Mouse (Mus musculus) embryonic facial prominence, embryonic 11.5 days (tissue): ENCODE measurements around the gene Kcmf1. TPM values are rescaled to one million over a fixed set of nuclear protein-coding genes. Genes with fewer than 3 reads are reported as not detected.
A peak's percentile ranks its signal among the peaks of the same experiment; 100 is the strongest.

Source experiments
- ATAC-seq: fragments of 200-750 bp; cut with Nextera tagmentation; replicated peaks from 2 replicates; pipeline ENCODE4 v1.8.0; 2017; ENCODE audit warnings: low read depth; ENCODE audit not compliant: insufficient number of reproducible peaks, low FRiP score, low TSS enrichment
- DNase-seq: peaks from one replicate; pipeline ENCODE4 v3.0.0-alpha.2; 2015; ENCODE audit warnings: low spot score
- H3K27ac ChIP-seq: fragments of 300-500 bp; sonication (generic); replicated peaks from 2 replicates; pipeline ENCODE4 v1.5.1; 2014; ENCODE audit warnings: mild to moderate bottlenecking, low read depth, low read length, control low read depth
- H3K27me3 ChIP-seq: fragments of 300-500 bp; sonication (generic); 2 replicates; pipeline ENCODE4 v1.6.1; 2014; ENCODE audit warnings: mild to moderate bottlenecking, low read length, moderate library complexity, mixed read lengths; ENCODE audit not compliant: control insufficient read depth, insufficient read depth
- H3K36me3 ChIP-seq: fragments of 300-500 bp; sonication (generic); replicated peaks from 2 replicates; pipeline ENCODE4 v1.6.1; 2014; ENCODE audit warnings: low read depth, mild to moderate bottlenecking, low read length, moderate library complexity, mixed read lengths; ENCODE audit not compliant: control insufficient read depth, insufficient read depth
- H3K4me1 ChIP-seq: fragments of 300-500 bp; sonication (generic); 2 replicates; pipeline ENCODE4 v1.6.1; 2014; ENCODE audit warnings: low read length, mixed read lengths; ENCODE audit not compliant: control insufficient read depth, insufficient read depth
- H3K4me2 ChIP-seq: fragments of 300-500 bp; sonication (generic); 2 replicates; pipeline ENCODE4 v1.6.1; 2014; ENCODE audit warnings: low read depth, mild to moderate bottlenecking, control low read depth, low read length, moderate library complexity
- H3K4me3 ChIP-seq: fragments of 300-500 bp; sonication (generic); 2 replicates; pipeline ENCODE4 v1.5.1; 2014; ENCODE audit warnings: low read depth, low read length, control low read depth
- H3K9ac ChIP-seq: fragments of 300-500 bp; sonication (generic); replicated peaks from 2 replicates; pipeline ENCODE4 v1.6.1; 2014; ENCODE audit warnings: mild to moderate bottlenecking, control low read depth, low read length
- H3K9me3 ChIP-seq: fragments of 300-500 bp; sonication (generic); replicated peaks from 2 replicates; pipeline ENCODE4 v1.6.1; 2016; ENCODE audit warnings: mild to moderate bottlenecking, low read length, inconsistent platforms, mixed read lengths; ENCODE audit not compliant: control insufficient read depth
- WGBS: fragments of 180-500 bp; shearing (Covaris S2); extraction: QIAGEN DNeasy Blood & Tissue Kit; methylation state at CpG from one replicate; pipeline ENCODE4 v1.1.7; 2014; 5-methylcytosine and 5-hydroxymethylcytosine counted together
- polyA plus RNA-seq: library from polyadenylated mRNA; unstranded; fragments of >200 nt; fragmentation: Nextera tagmentation; extraction: Ambion mirVana; gene quantifications from 2 replicates; pipeline ENCODE4 v1.2.1, GENCODE M21; 2014

Kcmf1 gene
- polyA plus RNA-seq, 1 experiment from 2014 or later = 50.1 TPM

- H3K4me1 ChIP-seq = no peaks in the 10 kb centered on the region
- H3K27me3 ChIP-seq = no peaks in the 10 kb centered on the region
- DNase-seq (no peak), ATAC-seq (no peak)
- no peak overlapping the region for H3K9ac ChIP-seq
- 86% methylated on average over 6 of the region's 6 CpGs for WGBS
- H3K27ac ChIP-seq = no peak overlapping the region
- H3K4me3 ChIP-seq = no peak overlapping the region
- H3K36me3 ChIP-seq = no peaks in the 10 kb centered on the region
- H3K9me3 ChIP-seq = no peaks in the 10 kb centered on the region
- no peak overlapping the region for H3K4me2 ChIP-seq
These were observed 14.4 kb upstream of the Kcmf1 start for GRCm38 (mm10) chr6:72914087-72914749.

- no peak overlapping the region for H3K4me2 ChIP-seq
- no peaks in the 10 kb centered on the region for H3K4me1 ChIP-seq
- H3K9me3 ChIP-seq = no peaks in the 10 kb centered on the region
- no peak overlapping the region for H3K9ac ChIP-seq
- no peaks in the 10 kb centered on the region for H3K27me3 ChIP-seq
- DNase-seq (no peak), ATAC-seq (no peak)
- H3K36me3 ChIP-seq = no peaks in the 10 kb centered on the region
- H3K27ac ChIP-seq = no peak overlapping the region
- H3K4me3 ChIP-seq = no peak overlapping the region
- 65% methylated on average over 4 of the region's 4 CpGs for WGBS
These were observed 11.5 kb upstream of the Kcmf1 start for GRCm38 (mm10) chr6:72911261-72911660.

DNA sequence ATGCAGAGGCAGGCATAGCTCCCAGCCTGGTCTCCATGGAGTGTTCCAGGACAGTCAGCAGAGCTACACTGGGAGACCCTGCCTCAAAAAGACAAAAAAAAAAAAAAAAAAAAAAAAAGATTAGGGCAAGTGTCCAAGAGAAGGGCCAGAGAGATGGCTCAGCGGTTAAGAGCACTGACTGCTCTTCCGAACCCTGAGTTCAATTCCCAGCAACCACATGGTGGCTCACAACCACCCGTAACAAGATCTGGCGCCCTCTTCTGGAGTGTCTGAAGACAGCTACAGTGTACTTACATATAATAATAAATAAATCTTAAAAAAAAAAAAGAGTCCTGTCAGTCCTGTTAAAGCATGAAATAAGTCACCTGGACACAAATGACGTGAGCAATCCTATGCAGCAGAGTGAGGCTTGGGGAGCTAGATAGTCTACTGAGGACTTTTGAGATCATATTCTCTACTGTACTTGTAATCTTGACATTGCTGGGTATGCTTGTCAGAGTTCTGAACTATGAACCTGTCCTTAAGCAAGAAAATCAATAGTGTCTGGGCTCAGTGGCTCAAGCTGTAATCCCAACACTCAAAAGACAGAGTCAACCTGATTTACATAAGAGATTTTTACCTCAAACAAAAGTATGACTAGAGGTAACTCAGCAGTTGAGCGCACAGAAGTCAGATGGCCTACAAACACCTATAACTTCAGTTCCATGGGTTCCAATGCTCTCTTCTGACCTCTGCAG is 2.6 kb upstream of the Kcmf1 start:
- Histone ChIP-seq H3K9ac (no peak overlapping the region), H3K4me3 (no peak overlapping the region), H3K9me3 (no peaks in the 10 kb centered on the region), H3K4me2 (no peak overlapping the region), H3K4me1 (no peaks in the 10 kb centered on the region), H3K36me3 (no peaks in the 10 kb centered on the region), H3K27ac (no peak overlapping the region), H3K27me3 (no peaks in the 10 kb centered on the region)
- ATAC-seq (no peak), DNase-seq (no peak)
- WGBS = 79% methylated on average over 6 of the region's 6 CpGs

DNA sequence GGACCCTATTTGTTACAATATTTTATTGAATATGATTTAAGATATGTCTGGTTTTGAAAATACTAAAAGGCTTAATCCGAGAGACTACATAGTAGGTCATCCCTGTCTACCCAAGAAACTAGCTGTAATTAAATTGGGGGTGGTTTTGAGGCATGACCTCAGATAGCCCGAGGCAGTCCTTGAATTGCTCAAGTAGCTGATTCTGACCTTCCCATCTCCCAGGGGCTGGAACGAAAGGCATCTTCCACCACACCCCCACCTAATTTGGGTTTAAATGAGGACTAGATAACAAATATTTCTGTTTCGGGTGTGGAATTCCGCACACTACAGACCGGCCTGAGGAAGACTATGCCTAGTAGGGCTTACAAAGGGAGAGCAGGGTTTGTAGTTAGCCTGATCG is 1.2 kb upstream of the Kcmf1 start:
- no peaks in the 10 kb centered on the region for H3K9me3 ChIP-seq
- no peaks in the 10 kb centered on the region for H3K36me3 ChIP-seq
- peak overlapping the region; percentile 78 for H3K4me2 ChIP-seq
- H3K27ac ChIP-seq = no peak overlapping the region
- H3K27me3 ChIP-seq = no peaks in the 10 kb centered on the region
- H3K9ac ChIP-seq = no peak overlapping the region; the same call in none of the 2 replicates
- DNase-seq (peak; percentile 28), ATAC-seq (no peak)
- 48% methylated on average over 7 of the region's 7 CpGs for WGBS
- no peaks in the 10 kb centered on the region for H3K4me1 ChIP-seq
- peak overlapping the region; percentile 92; the same call in 1 of the 2 replicates for H3K4me3 ChIP-seq

GRCm38 (mm10) chr6:72899201-72899780 is 488 bp downstream of the Kcmf1 start:
- Histone ChIP-seq H3K9ac (peak overlapping the region; percentile 100), H3K4me3 (peak overlapping the region; percentile 92), H3K9me3 (no peaks in the 10 kb centered on the region), H3K27me3 (no peaks in the 10 kb centered on the region), H3K36me3 (no peaks in the 10 kb centered on the region), H3K4me2 (peak overlapping the region; percentile 43; the same call in 1 of the 2 replicates), H3K4me1 (no peaks in the 10 kb centered on the region), H3K27ac (peak overlapping the region; percentile 98)
- under 1% methylated on average over 54 of the region's 85 CpGs for WGBS
- no peak for DNase-seq
- peak; percentile 62 for ATAC-seq

GRCm38 (mm10) chr6:72898244-72899200 is 1.3 kb downstream of the Kcmf1 start:
- no peaks in the 10 kb centered on the region for H3K27me3 ChIP-seq
- H3K4me3 ChIP-seq = peak overlapping the region; percentile 92
- under 1% methylated on average over 68 of the region's 71 CpGs for WGBS
- DNase-seq (peak; percentile 60), ATAC-seq (peak; percentile 35)
- H3K9ac ChIP-seq = peak overlapping the region; percentile 100
- no peaks in the 10 kb centered on the region for H3K9me3 ChIP-seq
- peak overlapping the region; percentile 43 for H3K4me2 ChIP-seq
- H3K4me1 ChIP-seq = no peaks in the 10 kb centered on the region
- no peaks in the 10 kb centered on the region for H3K36me3 ChIP-seq
- H3K27ac ChIP-seq = peak overlapping the region; percentile 98

- Histone ChIP-seq H3K4me1 (no peaks in the 10 kb centered on the region), H3K36me3 (no peaks in the 10 kb centered on the region), H3K4me2 (no peak overlapping the region), H3K9me3 (no peaks in the 10 kb centered on the region), H3K9ac (no peak overlapping the region), H3K4me3 (no peak overlapping the region), H3K27me3 (no peaks in the 10 kb centered on the region), H3K27ac (no peak overlapping the region)
- ATAC-seq = no peak
- WGBS = 93% methylated on average over 3 of the region's 3 CpGs
- DNase-seq = no peak
These were observed 4.8 kb downstream of the Kcmf1 start for GRCm38 (mm10) chr6:72895000-72895399.
